Mouse (Mus musculus): ENCODE results near the gene Aurkc.

- no peak for TF ChIP-seq CTCF (IDR thresholded peaks at IDR 0.05)
- no peak for TF ChIP-seq EP300 (IDR thresholded peaks at IDR 0.05)
These were observed 18.2 kb upstream of the Aurkc start for GRCm38 (mm10) chr7:6976890-6977289.
